Mouse (Mus musculus): ENCODE measurements around the gene Adat3. TPM values are rescaled to one million over a fixed set of nuclear protein-coding genes. Genes with fewer than 3 reads are reported as not detected.

The Adat3 gene
- polyA plus RNA-seq, 1 experiment: 17.0 TPM

- no peaks in the 10 kb centered on the region; the same call in 1 of the 2 replicates for H3K36me3 ChIP-seq (ENCODE audit: control insufficient read depth, insufficient read depth, low read length)
- TF ChIP-seq CTCF (IDR thresholded peaks at IDR 0.05; ENCODE audit: extremely low read depth, insufficient read depth, insufficient read length, insufficient replicate concordance) (peak; percentile 83), POLR2A (IDR thresholded peaks at IDR 0.05; ENCODE audit: low read depth, low read length) (no peak; the same call in 1 of the 2 replicates)
- peak; percentile 93 to 95 for DNase-seq (ENCODE audit: low read depth in 1 of 2, low spot score in 2 of 2)
- WGBS: under 1% methylated on average over 72 of the region's 72 CpGs
- H3K4me3 ChIP-seq (ENCODE audit: extremely low read depth, insufficient read depth, insufficient read length): peak within 1 kb of the TSS; percentile 96
- peak within 1 kb of the TSS; percentile 89 for H3K27ac ChIP-seq (ENCODE audit: insufficient read depth, low read length)
- H3K27me3 ChIP-seq (ENCODE audit: control insufficient read depth, insufficient read depth, low read length): no peaks in the 10 kb centered on the region
- H3K4me1 ChIP-seq (ENCODE audit: control insufficient read depth, insufficient read depth, insufficient read length): peaks cover 9% of the 10 kb centered on the region; the same call in 1 of the 2 replicates
These were observed 41.4 kb upstream of the Adat3 start, which contains the start of gene Rexo1 for GRCm38 (mm10) chr10:80561116-80561944. Gene Rexo1, minus strand, starts transcription at chr10:80561560.

- Histone ChIP-seq H3K27me3 (ENCODE audit: control insufficient read depth, insufficient read depth, low read length) (no peaks in the 10 kb centered on the region), H3K27ac (ENCODE audit: insufficient read depth, low read length) (no peak overlapping the region), H3K4me1 (ENCODE audit: control insufficient read depth, insufficient read depth, insufficient read length) (peaks cover 21% of the 10 kb centered on the region), H3K36me3 (ENCODE audit: control insufficient read depth, insufficient read depth, low read length) (peaks cover 8% of the 10 kb centered on the region), H3K4me3 (ENCODE audit: extremely low read depth, insufficient read depth, insufficient read length) (no peak overlapping the region)
- no peak for TF ChIP-seq POLR2A (IDR thresholded peaks at IDR 0.05; ENCODE audit: low read depth, low read length)
- TF ChIP-seq CTCF (IDR thresholded peaks at IDR 0.05; ENCODE audit: extremely low read depth, insufficient read depth, insufficient read length, insufficient replicate concordance): peak; percentile 96
- WGBS: 28% methylated on average over 17 of the region's 17 CpGs
- DNase-seq (ENCODE audit: low read depth in 1 of 2, low spot score in 2 of 2): peak in 1 of 2 experiments; percentile 86
These were observed 36.1 kb upstream of the Adat3 start for GRCm38 (mm10) chr10:80566375-80567092.

- WGBS: 97% methylated on average over 29 of the region's 29 CpGs
- Histone ChIP-seq H3K4me3 (ENCODE audit: extremely low read depth, insufficient read depth, insufficient read length) (no peak overlapping the region), H3K4me1 (ENCODE audit: control insufficient read depth, insufficient read depth, insufficient read length) (peaks cover 30% of the 10 kb centered on the region), H3K36me3 (ENCODE audit: control insufficient read depth, insufficient read depth, low read length) (peaks cover 8% of the 10 kb centered on the region), H3K27me3 (ENCODE audit: control insufficient read depth, insufficient read depth, low read length) (no peaks in the 10 kb centered on the region), H3K27ac (ENCODE audit: insufficient read depth, low read length) (no peak overlapping the region)
- DNase-seq (ENCODE audit: low read depth in 1 of 2, low spot score in 2 of 2): no peak
- TF ChIP-seq CTCF (IDR thresholded peaks at IDR 0.05; ENCODE audit: extremely low read depth, insufficient read depth, insufficient read length, insufficient replicate concordance): no peak
These were observed 33.8 kb upstream of the Adat3 start for GRCm38 (mm10) chr10:80568876-80569275.

- Histone ChIP-seq H3K4me3 (ENCODE audit: extremely low read depth, insufficient read depth, insufficient read length) (peak overlapping the region; percentile 34), H3K27ac (ENCODE audit: insufficient read depth, low read length) (peak overlapping the region; percentile 24; the same call in 1 of the 2 replicates), H3K27me3 (ENCODE audit: control insufficient read depth, insufficient read depth, low read length) (no peaks in the 10 kb centered on the region), H3K36me3 (ENCODE audit: control insufficient read depth, insufficient read depth, low read length) (peaks cover 8% of the 10 kb centered on the region), H3K4me1 (ENCODE audit: control insufficient read depth, insufficient read depth, insufficient read length) (peaks cover 30% of the 10 kb centered on the region)
- DNase-seq (ENCODE audit: low read depth in 1 of 2, low spot score in 2 of 2): peak in 1 of 2 experiments; percentile 73
- 10% methylated on average over 10 of the region's 10 CpGs for WGBS
- TF ChIP-seq POLR2A (IDR thresholded peaks at IDR 0.05; ENCODE audit: low read depth, low read length): no peak
- TF ChIP-seq CTCF (IDR thresholded peaks at IDR 0.05; ENCODE audit: extremely low read depth, insufficient read depth, insufficient read length, insufficient replicate concordance): no peak
These were observed 33.0 kb upstream of the Adat3 start for GRCm38 (mm10) chr10:80569664-80570066.

GRCm38 (mm10) chr10:80570419-80570818 is 32.3 kb upstream of the Adat3 start:
- Histone ChIP-seq H3K27ac (ENCODE audit: insufficient read depth, low read length) (peak overlapping the region; percentile 24; the same call in 1 of the 2 replicates), H3K4me1 (ENCODE audit: control insufficient read depth, insufficient read depth, insufficient read length) (peaks cover 30% of the 10 kb centered on the region), H3K4me3 (ENCODE audit: extremely low read depth, insufficient read depth, insufficient read length) (no peak overlapping the region), H3K36me3 (ENCODE audit: control insufficient read depth, insufficient read depth, low read length) (peaks cover 8% of the 10 kb centered on the region), H3K27me3 (ENCODE audit: control insufficient read depth, insufficient read depth, low read length) (no peaks in the 10 kb centered on the region)
- TF ChIP-seq CTCF (IDR thresholded peaks at IDR 0.05; ENCODE audit: extremely low read depth, insufficient read depth, insufficient read length, insufficient replicate concordance): no peak
- no peak for TF ChIP-seq POLR2A (IDR thresholded peaks at IDR 0.05; ENCODE audit: low read depth, low read length)
- WGBS: 69% methylated on average over 10 of the region's 10 CpGs
- DNase-seq (ENCODE audit: low read depth in 1 of 2, low spot score in 2 of 2): no peak

GRCm38 (mm10) chr10:80570871-80571836 is 31.5 kb upstream of the Adat3 start:
- peak overlapping the region; percentile 62 for H3K27ac ChIP-seq (ENCODE audit: insufficient read depth, low read length)
- peak overlapping the region; percentile 32; the same call in 1 of the 2 replicates for H3K4me3 ChIP-seq (ENCODE audit: extremely low read depth, insufficient read depth, insufficient read length)
- WGBS: 21% methylated on average over 30 of the region's 30 CpGs
- DNase-seq (ENCODE audit: low read depth in 1 of 2, low spot score in 2 of 2): peak in 1 of 2 experiments; percentile 36
- H3K36me3 ChIP-seq (ENCODE audit: control insufficient read depth, insufficient read depth, low read length): peaks cover 8% of the 10 kb centered on the region
- TF ChIP-seq CTCF (IDR thresholded peaks at IDR 0.05; ENCODE audit: extremely low read depth, insufficient read depth, insufficient read length, insufficient replicate concordance): no peak
- no peak for TF ChIP-seq POLR2A (IDR thresholded peaks at IDR 0.05; ENCODE audit: low read depth, low read length)
- peaks cover 34% of the 10 kb centered on the region for H3K4me1 ChIP-seq (ENCODE audit: control insufficient read depth, insufficient read depth, insufficient read length)
- no peaks in the 10 kb centered on the region for H3K27me3 ChIP-seq (ENCODE audit: control insufficient read depth, insufficient read depth, low read length)

All from spleen, adult 2 months (tissue).